Comparison of ENCODE assay signal across 18 mouse cellular contexts in genomic region chr5:33527316-33527715, GRCm38 (mm10).
"Had no signal": no experiment of that assay in that cellular context is flagged by ENCODE, and none has a peak within 500 bp of the region (broad histone marks: within the 10 kb centered on the region; RNA-seq: fewer than 3 reads in every experiment).

No protein-coding gene starts in this region.

- H3K9me3 ChIP-seq: midbrain, embryonic 12.5 days; neural tube, embryonic 13.5 days; neural tube, embryonic 15.5 days had no signal

- H3K4me3 ChIP-seq: midbrain, embryonic 10.5 days; midbrain, embryonic 12.5 days; myocyte; neural tube, embryonic 13.5 days; neural tube, embryonic 15.5 days had no signal

- H3K27ac ChIP-seq: midbrain, embryonic 10.5 days; midbrain, embryonic 12.5 days; neural tube, embryonic 13.5 days; neural tube, embryonic 15.5 days had no signal

- DNase-seq: lung, adult 18-20 months; lung, embryonic 14.5 days; lung, postnatal 10 days; lung, postnatal 4 days; midbrain, embryonic 14.5 days; retina, postnatal 1 day; right cerebral cortex, adult 18-20 months; right cerebral cortex, postnatal 25 days; right cerebral cortex, postnatal 4 days; spleen, adult 18-20 months; thymus, adult 2 months; thymus, postnatal 25 days; thymus, postnatal 4 days had no signal

- H3K9ac ChIP-seq: lung, embryonic 14.5 days; midbrain, embryonic 12.5 days; neural tube, embryonic 13.5 days; neural tube, embryonic 15.5 days had no signal

- H3K36me3 ChIP-seq: midbrain, embryonic 10.5 days; midbrain, embryonic 12.5 days; neural tube, embryonic 13.5 days; neural tube, embryonic 15.5 days had no signal
